Mouse (Mus musculus) CH12.LX (cell line): ENCODE data around the gene Stard10.

Source experiments
- JUND ChIP-seq: conservative IDR thresholded peaks from 2 replicates; pipeline ENCODE4 v1.6.1; 2011; ENCODE audit warnings: low read depth, low read length, improper control_type of control experiment
- POLR2A ChIP-seq: IDR thresholded peaks from 2 replicates; pipeline ENCODE4 v1.6.1; 2011; ENCODE audit warnings: low read depth, mild to moderate bottlenecking, improper control_type of control experiment, low read length
- RAD21 ChIP-seq: IDR thresholded peaks from 2 replicates; pipeline ENCODE4 v1.6.1; 2011; ENCODE audit warnings: low read depth, mild to moderate bottlenecking, low read length, improper control_type of control experiment, moderate library complexity
- RCOR1 ChIP-seq: conservative IDR thresholded peaks from 2 replicates; pipeline ENCODE4 v1.6.1; 2012; ENCODE audit warnings: low read depth, mild to moderate bottlenecking, inconsistent platforms, low read length, improper control_type of control experiment
- ZNF384 ChIP-seq: IDR thresholded peaks from 2 replicates; pipeline ENCODE4 v1.6.1; 2012; ENCODE audit warnings: low read depth, low read length, improper control_type of control experiment, inconsistent platforms

GRCm38 (mm10) chr7:101363914-101364313, 47.0 kb downstream of the Stard10 start:
- no peak for TF ChIP-seq RAD21
- TF ChIP-seq RCOR1, result no peak
- no peak for TF ChIP-seq JUND
- no peak for TF ChIP-seq ZNF384
- no peak for TF ChIP-seq POLR2A
